Mouse (Mus musculus): Measurements from ENCODE around the gene Cstf1. TPM values are rescaled to one million over a fixed set of nuclear protein-coding genes. Genes with fewer than 3 reads are reported as not detected.

Cstf1 gene
- polyA plus RNA-seq, 2 experiments, result 23.9 to 24.0 TPM

DNA sequence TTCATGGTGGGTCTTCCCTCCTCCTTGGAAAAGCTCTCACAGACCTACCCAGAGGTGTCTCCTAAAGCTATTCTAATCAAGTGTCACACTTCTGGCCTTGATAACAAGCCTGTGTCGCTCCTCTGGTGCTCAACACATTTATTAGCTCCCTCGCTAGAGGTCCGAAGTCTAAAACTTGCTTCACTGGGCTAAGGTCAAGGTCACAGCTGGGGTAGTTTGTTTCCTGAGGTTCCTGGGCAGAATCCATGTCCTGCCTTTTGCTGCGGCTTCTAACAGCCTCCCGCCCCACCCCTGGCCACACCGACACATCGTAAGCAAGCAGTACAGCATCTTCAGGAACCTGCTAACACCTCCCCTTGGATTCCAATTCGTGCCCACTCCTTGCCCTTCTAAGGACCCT is 19.7 kb upstream of the Cstf1 start:
- ATAC-seq (ENCODE audit: insufficient read depth) (no peak), DNase-seq (ENCODE audit: low read depth in 3 of 3, low spot score in 3 of 3) (no peak)
- Histone ChIP-seq H3K4me2 (ENCODE audit: low read depth) (peak overlapping the region; percentile 74), H3K4me3 (ENCODE audit: insufficient read depth in 1 of 2, low read depth in 2 of 2, low read length in 2 of 2) (peak overlapping the region; percentile 26 to 96; a peak in 3 of 4 replicates), H3K27me3 (ENCODE audit: control insufficient read depth, insufficient read depth, low read length) (no peaks in the 10 kb centered on the region), H3K9me3 (ENCODE audit: control insufficient read depth, low read length) (no peaks in the 10 kb centered on the region), H3K27ac (peak overlapping the region; percentile 26), H3K4me1 (replicated peaks; ENCODE audit: control insufficient read depth in 2 of 2, insufficient read depth in 2 of 2, low read length in 1 of 2) (peaks cover 31 to 48% of the 10 kb centered on the region in 2 experiments), H3K36me3 (replicated peaks; ENCODE audit: control insufficient read depth, insufficient read depth, low read depth) (peaks cover 81% of the 10 kb centered on the region), H3K9ac (replicated peaks) (peak overlapping the region; percentile 4)
- 67% methylated on average over 8 of the region's 8 CpGs for WGBS (ENCODE audit: insufficient replicate concordance)
- TF ChIP-seq EP300 (IDR thresholded peaks at IDR 0.05; ENCODE audit: low read depth), result no peak; the same call in 1 of the 2 replicates
- TF ChIP-seq CTCF (IDR thresholded peaks at IDR 0.05; ENCODE audit: low read depth), result no peak

GRCm38 (mm10) chr2:172353218-172353617 is 17.3 kb upstream of the Cstf1 start:
- Histone ChIP-seq H3K4me2 (ENCODE audit: low read depth) (no peak overlapping the region), H3K9ac (replicated peaks) (no peak overlapping the region), H3K4me1 (replicated peaks; ENCODE audit: control insufficient read depth in 2 of 2, insufficient read depth in 2 of 2, low read length in 1 of 2) (peaks cover 31 to 34% of the 10 kb centered on the region in 2 experiments), H3K9me3 (ENCODE audit: control insufficient read depth, low read length) (no peaks in the 10 kb centered on the region; the same call in 1 of the 2 replicates), H3K27ac (no peak overlapping the region), H3K36me3 (replicated peaks; ENCODE audit: control insufficient read depth, insufficient read depth, low read depth) (peaks cover 95% of the 10 kb centered on the region), H3K27me3 (ENCODE audit: control insufficient read depth, insufficient read depth, low read length) (no peaks in the 10 kb centered on the region), H3K4me3 (ENCODE audit: insufficient read depth in 1 of 2, low read depth in 2 of 2, low read length in 2 of 2) (no peak overlapping the region)
- DNase-seq (ENCODE audit: low read depth in 3 of 3, low spot score in 3 of 3) (no peak), ATAC-seq (ENCODE audit: insufficient read depth) (no peak)
- WGBS (ENCODE audit: insufficient replicate concordance), result 91% methylated on average over 9 of the region's 9 CpGs
- TF ChIP-seq CTCF (IDR thresholded peaks at IDR 0.05; ENCODE audit: low read depth) (no peak), EP300 (IDR thresholded peaks at IDR 0.05; ENCODE audit: low read depth) (no peak)

DNA sequence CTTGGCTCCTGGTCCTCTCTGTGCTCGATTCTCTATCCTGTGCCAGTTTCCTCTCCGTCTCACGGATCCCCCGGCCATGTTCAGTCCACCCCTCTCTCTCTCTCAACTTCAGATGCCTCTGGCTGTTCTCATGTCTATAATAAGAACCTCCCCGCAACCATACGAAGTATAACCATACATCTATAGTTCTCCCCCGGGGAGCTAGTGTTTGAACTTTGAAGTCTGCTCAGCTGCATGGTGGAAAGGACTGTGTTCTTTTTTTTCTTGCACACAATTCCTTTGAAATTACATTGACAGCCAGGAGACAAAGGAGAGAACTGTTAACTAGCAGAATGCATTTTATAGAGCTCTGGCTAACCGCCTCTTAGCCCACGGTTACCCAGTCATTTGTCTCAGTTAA is 15.7 kb upstream of the Cstf1 start:
- no peak overlapping the region for H3K4me3 ChIP-seq (ENCODE audit: insufficient read depth in 1 of 2, low read depth in 2 of 2, low read length in 2 of 2)
- no peak overlapping the region for H3K27ac ChIP-seq
- ATAC-seq (ENCODE audit: insufficient read depth) (no peak), DNase-seq (ENCODE audit: low read depth in 3 of 3, low spot score in 3 of 3) (no peak)
- TF ChIP-seq EP300 (IDR thresholded peaks at IDR 0.05; ENCODE audit: low read depth) (no peak), CTCF (IDR thresholded peaks at IDR 0.05; ENCODE audit: low read depth) (no peak)
- no peak overlapping the region for H3K4me2 ChIP-seq (ENCODE audit: low read depth)
- H3K27me3 ChIP-seq (ENCODE audit: control insufficient read depth, insufficient read depth, low read length), result no peaks in the 10 kb centered on the region
- H3K9me3 ChIP-seq (ENCODE audit: control insufficient read depth, low read length), result no peaks in the 10 kb centered on the region; the same call in 1 of the 2 replicates
- H3K4me1 ChIP-seq (replicated peaks; ENCODE audit: control insufficient read depth in 2 of 2, insufficient read depth in 2 of 2, low read length in 1 of 2), result peaks cover 17 to 20% of the 10 kb centered on the region in 2 experiments
- peaks cover 98% of the 10 kb centered on the region for H3K36me3 ChIP-seq (replicated peaks; ENCODE audit: control insufficient read depth, insufficient read depth, low read depth)
- WGBS (ENCODE audit: insufficient replicate concordance), result 89% methylated on average over 9 of the region's 9 CpGs
- H3K9ac ChIP-seq (replicated peaks), result no peak overlapping the region

DNA sequence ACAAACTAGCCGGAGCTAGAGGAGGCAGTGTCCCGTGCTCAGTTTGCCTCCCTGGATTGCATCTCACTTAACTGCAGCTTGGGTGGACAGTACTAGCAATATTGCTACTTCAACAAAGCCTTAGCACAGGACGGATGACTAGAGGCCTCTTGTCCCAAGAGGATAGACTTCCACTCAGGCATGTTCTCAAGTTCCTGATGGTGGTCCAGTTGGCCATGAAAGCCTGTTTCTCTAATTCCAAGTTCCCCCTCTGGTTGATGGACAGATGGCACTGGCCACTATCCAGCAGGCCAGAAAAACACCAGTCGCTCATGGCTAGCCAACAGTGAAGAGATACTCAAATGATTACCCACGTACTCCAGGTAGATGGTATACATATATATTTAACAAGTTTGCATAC is 14.6 kb upstream of the Cstf1 start:
- TF ChIP-seq CTCF (IDR thresholded peaks at IDR 0.05; ENCODE audit: low read depth), result no peak
- TF ChIP-seq EP300 (IDR thresholded peaks at IDR 0.05; ENCODE audit: low read depth), result no peak
- no peaks in the 10 kb centered on the region; the same call in 1 of the 2 replicates for H3K9me3 ChIP-seq (ENCODE audit: control insufficient read depth, low read length)
- WGBS (ENCODE audit: insufficient replicate concordance), result 91% methylated on average over 5 of the region's 5 CpGs
- H3K36me3 ChIP-seq (replicated peaks; ENCODE audit: control insufficient read depth, insufficient read depth, low read depth), result peaks cover 98% of the 10 kb centered on the region
- no peak overlapping the region for H3K9ac ChIP-seq (replicated peaks)
- peaks cover 6 to 9% of the 10 kb centered on the region in 2 experiments for H3K4me1 ChIP-seq (replicated peaks; ENCODE audit: control insufficient read depth in 2 of 2, insufficient read depth in 2 of 2, low read length in 1 of 2)
- DNase-seq (ENCODE audit: low read depth in 3 of 3, low spot score in 3 of 3), result no peak
- no peaks in the 10 kb centered on the region for H3K27me3 ChIP-seq (ENCODE audit: control insufficient read depth, insufficient read depth, low read length)
- H3K4me2 ChIP-seq (ENCODE audit: low read depth), result no peak overlapping the region
- H3K27ac ChIP-seq, result no peak overlapping the region
- peak; percentile 19; the same call in 1 of the 2 replicates for ATAC-seq (ENCODE audit: insufficient read depth)
- no peak overlapping the region for H3K4me3 ChIP-seq (ENCODE audit: insufficient read depth in 1 of 2, low read depth in 2 of 2, low read length in 2 of 2)

- DNase-seq (ENCODE audit: low read depth in 3 of 3, low spot score in 3 of 3), result no peak
- Histone ChIP-seq H3K27me3 (ENCODE audit: control insufficient read depth, insufficient read depth, low read length) (no peaks in the 10 kb centered on the region), H3K36me3 (replicated peaks; ENCODE audit: control insufficient read depth, insufficient read depth, low read depth) (peaks cover 100% of the 10 kb centered on the region), H3K4me2 (ENCODE audit: low read depth) (no peak overlapping the region), H3K9me3 (ENCODE audit: control insufficient read depth, low read length) (no peaks in the 10 kb centered on the region), H3K4me3 (ENCODE audit: insufficient read depth in 1 of 2, low read depth in 2 of 2, low read length in 2 of 2) (no peak overlapping the region), H3K27ac (no peak overlapping the region), H3K9ac (replicated peaks) (no peak overlapping the region), H3K4me1 (replicated peaks; ENCODE audit: control insufficient read depth in 2 of 2, insufficient read depth in 2 of 2, low read length in 1 of 2) (peaks cover under 1 to 11% of the 10 kb centered on the region in 2 experiments; a peak in 3 of 4 replicates)
- 91% methylated on average over 7 of the region's 7 CpGs for WGBS (ENCODE audit: insufficient replicate concordance)
- TF ChIP-seq EP300 (IDR thresholded peaks at IDR 0.05; ENCODE audit: low read depth), result no peak
- no peak for TF ChIP-seq CTCF (IDR thresholded peaks at IDR 0.05; ENCODE audit: low read depth)
- no peak for ATAC-seq (ENCODE audit: insufficient read depth)
Observed at GRCm38 (mm10) chr2:172363176-172363575, 7.3 kb upstream of the Cstf1 start.

All from liver, embryonic 14.5 days (tissue).